Comparison of ENCODE assay signal across 29 mouse cellular contexts in the genomic region with DNA sequence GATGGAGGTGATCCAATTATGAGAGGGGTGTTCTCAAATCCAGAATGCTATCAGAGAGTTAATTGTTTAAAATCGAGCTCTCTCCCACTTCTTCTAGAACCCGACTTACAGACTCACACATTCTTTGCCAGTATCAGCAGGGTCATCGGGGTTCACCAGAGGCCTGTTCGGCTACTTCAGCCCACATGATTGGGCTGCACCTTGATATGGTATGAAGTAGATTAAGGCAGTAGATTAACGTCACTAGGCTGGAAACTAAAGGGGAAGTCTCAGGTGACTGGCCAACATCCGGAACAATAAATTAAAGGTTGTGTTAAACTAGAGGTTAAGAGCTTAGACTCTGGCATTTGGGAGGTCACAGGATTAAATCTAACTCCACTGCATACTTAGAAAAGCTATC. TPM values are rescaled to one million over a fixed set of nuclear protein-coding genes. Genes with fewer than 3 reads are reported as not detected.
DNase-seq lines count a peak whose midpoint lies in the region; ATAC-seq and TF ChIP-seq lines count a peak whose summit lies in the region.
"Had no signal": no experiment of that assay in that cellular context is flagged by ENCODE, and none has a peak within 500 bp of the region (broad histone marks: within the 10 kb centered on the region; RNA-seq: fewer than 3 reads in every experiment).

No protein-coding gene starts in this region.

- no peak overlapping the region for H3K9ac ChIP-seq in liver, postnatal 0 days (replicated peaks)
- H3K9ac ChIP-seq: embryonic facial prominence, embryonic 12.5 days; embryonic facial prominence, embryonic 15.5 days; forebrain, postnatal 0 days; heart, embryonic 13.5 days; hindbrain, embryonic 12.5 days; hindbrain, embryonic 15.5 days had no signal

- H3K4me1 ChIP-seq in liver, postnatal 0 days (ENCODE audit: insufficient read depth) = peaks cover 2% of the 10 kb centered on the region; the same call in 1 of the 2 replicates

- no peak overlapping the region for H3K4me3 ChIP-seq in liver, postnatal 0 days (ENCODE audit: low read depth, low read length)
- H3K4me3 ChIP-seq: embryonic facial prominence, embryonic 12.5 days; embryonic facial prominence, embryonic 15.5 days; gastrocnemius, adult 2 months; heart, embryonic 13.5 days; hindbrain, embryonic 12.5 days; hindbrain, embryonic 15.5 days had no signal

- no peak for TF ChIP-seq EP300 in liver, postnatal 0 days (IDR thresholded peaks at IDR 0.05; ENCODE audit: low read depth)

- no peak for TF ChIP-seq CTCF in liver, postnatal 0 days (IDR thresholded peaks at IDR 0.05; ENCODE audit: low read depth)

- WGBS in liver, postnatal 0 days (ENCODE audit: insufficient replicate concordance) = 78% methylated on average over 6 of the region's 6 CpGs

- H3K4me2 ChIP-seq in liver, postnatal 0 days (ENCODE audit: low read depth, low read length) = no peak overlapping the region
- H3K4me2 ChIP-seq: embryonic facial prominence, embryonic 12.5 days; embryonic facial prominence, embryonic 15.5 days; heart, embryonic 13.5 days; hindbrain, embryonic 12.5 days; hindbrain, embryonic 15.5 days had no signal

- DNase-seq in kidney, adult 11 months = peak; percentile 15
- no peak for DNase-seq in kidney, postnatal 36 days
- DNase-seq in urinary bladder, postnatal 14 days (ENCODE audit: low spot score) = peak; percentile 74
- no peak for DNase-seq in urinary bladder, postnatal 10 days (ENCODE audit: low spot score)
- DNase-seq in CD4-positive, CD25-positive, alpha-beta regulatory T cell, adult 2 months (ENCODE audit: low read depth, low spot score) = peak; percentile 14
- peak; percentile 61 for DNase-seq in induced T-regulatory cell, adult 2 months (ENCODE audit: low read depth)
- DNase-seq in cerebellum, adult 11 months = no peak
- no peak for DNase-seq in liver, postnatal 0 days
- DNase-seq: adrenal gland, postnatal 10 days; adrenal gland, postnatal 36 days; B cell, adult 2 months; cerebellum, adult 2 months; cerebellum, adult 9-11 months; cerebellum, postnatal 25 days; forebrain, postnatal 0 days; gastrocnemius, adult 2 months; gastrocnemius, postnatal 14 days; heart, adult 18-20 months; heart, postnatal 14 days; heart, postnatal 4 days had no signal

- no peaks in the 10 kb centered on the region for H3K36me3 ChIP-seq in liver, postnatal 0 days (replicated peaks; ENCODE audit: insufficient read depth, low read length)
- H3K36me3 ChIP-seq: embryonic facial prominence, embryonic 12.5 days; embryonic facial prominence, embryonic 15.5 days; G1E; heart, embryonic 13.5 days; hindbrain, embryonic 12.5 days; hindbrain, embryonic 15.5 days had no signal

- peaks cover 3% of the 10 kb centered on the region; the same call in 1 of the 2 replicates for H3K27me3 ChIP-seq in liver, postnatal 0 days (ENCODE audit: insufficient read depth, low read length)
- H3K27me3 ChIP-seq: embryonic facial prominence, embryonic 12.5 days; embryonic facial prominence, embryonic 15.5 days; heart, embryonic 13.5 days; hindbrain, embryonic 12.5 days; hindbrain, embryonic 15.5 days; Patski had no signal

- no peaks in the 10 kb centered on the region for H3K9me3 ChIP-seq in liver, postnatal 0 days (ENCODE audit: low read length)
- H3K9me3 ChIP-seq: embryonic facial prominence, embryonic 12.5 days; embryonic facial prominence, embryonic 15.5 days; heart, embryonic 13.5 days; hindbrain, embryonic 12.5 days; hindbrain, embryonic 15.5 days had no signal

- ATAC-seq in liver, postnatal 0 days = no peak
- ATAC-seq: forebrain, embryonic 14.5 days; forebrain, postnatal 0 days; inflammation-experienced regulatory T-cells, adult 6 months; Patski had no signal

- no peak overlapping the region for H3K27ac ChIP-seq in liver, postnatal 0 days (ENCODE audit: low read depth)
- H3K27ac ChIP-seq: embryonic facial prominence, embryonic 12.5 days; embryonic facial prominence, embryonic 15.5 days; gastrocnemius, adult 2 months; heart, embryonic 13.5 days; hindbrain, embryonic 12.5 days; hindbrain, embryonic 15.5 days had no signal

RNA-seq across cellular contexts. Expression of gene Nckap5, which starts 8.4 kb away (rescaled TPM):
- 1.1 and 1.4 TPM in 2 replicates for polyA plus RNA-seq in liver, postnatal 0 days (2015; fragmentation: Nextera tagmentation; extraction: Ambion mirVana)

Comparison
In these comparisons a context has a peak if more than half of its experiments do, and no peak if none do; other contexts are left out.
1. DNase-seq: peak in kidney, adult 11 months (single experiment), urinary bladder, postnatal 14 days (single experiment), CD4-positive, CD25-positive, alpha-beta regulatory T cell, adult 2 months (single experiment) and induced T-regulatory cell, adult 2 months (single experiment); none in kidney, postnatal 36 days (0 of 2), urinary bladder, postnatal 10 days (single experiment), cerebellum, adult 11 months (single experiment) and liver, postnatal 0 days (single experiment).